Mouse (Mus musculus) lung, embryonic 16.5 days (tissue): ENCODE results near the gene Bcl2a1b. TPM values are rescaled to one million over a fixed set of nuclear protein-coding genes. Genes with fewer than 3 reads are reported as not detected.
"Not testable (repeated sequence)": the region's sequence is repeated elsewhere in the genome, so short reads cannot be mapped to it uniquely, and the experiment has no call there.

Experiments used
- ATAC-seq: fragments of 200-750 bp; cut with Nextera tagmentation; 2 replicates; pipeline ENCODE4 v1.8.0; 2017; ENCODE audit warnings: low read depth, mild to moderate bottlenecking, moderate library complexity
- H3K27ac ChIP-seq: fragments of 300-500 bp; sonication (generic); 2 replicates; pipeline ENCODE4 v1.5.1; 2014; ENCODE audit warnings: mild to moderate bottlenecking, control low read depth, low read length
- H3K27me3 ChIP-seq: fragments of 300-500 bp; sonication (generic); 2 replicates; pipeline ENCODE4 v1.6.1; 2014; ENCODE audit warnings: low read depth, low read length, mixed read lengths; ENCODE audit not compliant: control insufficient read depth, insufficient read depth
- H3K36me3 ChIP-seq: fragments of 300-500 bp; sonication (generic); 2 replicates; pipeline ENCODE4 v1.6.1; 2014; ENCODE audit warnings: low read length; ENCODE audit not compliant: control insufficient read depth, insufficient read depth
- H3K4me1 ChIP-seq: fragments of 300-500 bp; sonication (generic); replicated peaks from 2 replicates; pipeline ENCODE4 v1.6.1; 2014; ENCODE audit warnings: low read length, mixed read lengths; ENCODE audit not compliant: control insufficient read depth, insufficient read depth
- H3K4me2 ChIP-seq: fragments of 300-500 bp; sonication (generic); 2 replicates; pipeline ENCODE4 v1.6.1; 2014; ENCODE audit warnings: low read depth, low read length, control low read depth
- H3K4me3 ChIP-seq: fragments of 300-500 bp; sonication (generic); 2 replicates; pipeline ENCODE4 v1.5.1; 2014; ENCODE audit warnings: mild to moderate bottlenecking, low read length, control low read depth
- H3K9ac ChIP-seq: fragments of 300-500 bp; sonication (generic); 2 replicates; pipeline ENCODE4 v1.6.1; 2014; ENCODE audit warnings: low read length, control low read depth
- H3K9me3 ChIP-seq: fragments of 300-500 bp; sonication (generic); 2 replicates; pipeline ENCODE4 v1.6.1; 2016; ENCODE audit warnings: low read length; ENCODE audit not compliant: control insufficient read depth
- WGBS: fragments of 180-500 bp; shearing (Covaris S2); extraction: QIAGEN DNeasy Blood & Tissue Kit; methylation state at CpG from one replicate; pipeline ENCODE4 v1.1.7; 2014; 5-methylcytosine and 5-hydroxymethylcytosine counted together
- polyA plus RNA-seq: library from polyadenylated mRNA; unstranded; fragments of >200 nt; fragmentation: Nextera tagmentation; extraction: Ambion mirVana; gene quantifications from 2 replicates; pipeline ENCODE4 v1.2.1, GENCODE M21; 2015

The Bcl2a1b gene
- 11.2 and 12.7 TPM in 2 replicates for polyA plus RNA-seq

DNA sequence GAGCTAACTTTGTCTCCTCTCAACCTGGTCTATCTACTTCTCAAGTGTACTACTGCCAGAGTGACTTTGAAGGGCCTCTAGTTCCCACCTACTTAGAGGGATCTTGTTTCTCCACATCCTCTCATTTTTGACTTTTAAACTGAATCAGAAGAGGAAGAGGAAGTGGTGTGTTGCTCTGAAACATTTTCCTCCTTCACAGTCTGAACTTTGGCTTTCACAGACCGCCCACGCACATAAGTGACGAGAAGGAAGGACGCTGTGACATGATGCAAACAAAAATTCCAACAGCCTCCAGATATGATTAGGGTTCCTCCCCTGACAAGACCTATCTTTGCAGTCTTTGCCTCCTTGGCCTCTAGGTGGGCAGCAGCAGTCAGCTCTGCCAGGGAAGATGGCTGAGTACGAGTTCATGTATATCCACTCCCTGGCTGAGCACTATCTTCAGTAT, at the start of gene Bcl2a1b, which contains the start of gene Gm29094:
Gene Bcl2a1b, plus strand, starts transcription at position 241 of the 448 bp plus-strand sequence.
Gene Gm29094, plus strand, starts transcription at position 411 of the 448 bp plus-strand sequence.
- 33% methylated on average over 5 of the region's 5 CpGs for WGBS

DNA sequence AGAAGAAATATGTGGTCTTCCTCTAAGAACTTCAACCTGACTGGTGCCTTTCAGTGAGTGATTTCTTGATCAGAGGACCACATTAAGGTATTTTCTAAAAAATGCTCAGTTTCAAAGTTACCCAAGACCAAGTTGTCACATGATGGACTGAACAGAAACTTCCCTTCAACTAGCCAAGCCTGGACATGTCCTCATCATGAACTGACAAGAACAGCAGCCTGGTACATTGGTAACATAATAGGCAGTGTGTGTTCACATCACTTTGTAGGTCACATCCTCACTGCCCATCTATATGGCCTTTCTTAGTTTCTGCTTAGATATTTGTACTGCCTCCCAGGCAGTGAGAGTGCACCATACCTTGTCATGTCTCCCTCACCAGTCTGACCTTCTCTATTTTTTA, 26.5 kb upstream of the Bcl2a1b start:
- not testable (repeated sequence) for H3K4me2 ChIP-seq, H3K36me3 ChIP-seq, H3K4me1 ChIP-seq, ATAC-seq, H3K9ac ChIP-seq, H3K27ac ChIP-seq, H3K27me3 ChIP-seq, H3K4me3 ChIP-seq, H3K9me3 ChIP-seq

More for the DNA sequence above, at the start of gene Bcl2a1b, which contains the start of gene Gm29094:
- not testable (repeated sequence) for H3K4me3 ChIP-seq, H3K9ac ChIP-seq, H3K4me1 ChIP-seq, H3K4me2 ChIP-seq, H3K36me3 ChIP-seq, H3K27me3 ChIP-seq, H3K9me3 ChIP-seq
- peak within 1 kb of the TSS; percentile 50; the same call in 1 of the 2 replicates for H3K27ac ChIP-seq
- peak; percentile 67 for ATAC-seq

DNA sequence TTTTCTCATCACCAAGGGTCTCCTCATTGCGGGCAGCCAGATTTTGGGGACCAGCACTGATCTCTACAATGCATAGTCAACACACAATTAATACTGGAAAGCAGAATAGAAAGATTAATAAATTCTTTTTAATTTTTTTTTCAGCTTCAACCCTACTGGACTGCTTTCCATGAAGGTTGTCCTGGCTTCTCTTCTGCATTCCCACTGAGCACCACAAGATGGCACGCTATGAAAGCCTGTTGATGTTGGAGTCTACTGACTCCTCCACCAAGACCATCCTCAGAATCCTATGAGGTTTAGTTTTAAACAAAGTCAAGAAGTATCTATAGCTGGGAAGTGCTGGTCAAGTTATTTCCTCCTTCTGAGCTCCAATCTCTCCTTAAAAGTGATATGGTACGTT, 20.2 kb upstream of the Bcl2a1b start:
- not testable (repeated sequence) for H3K36me3 ChIP-seq, H3K27ac ChIP-seq, H3K4me1 ChIP-seq, H3K27me3 ChIP-seq, H3K9ac ChIP-seq, H3K4me3 ChIP-seq, H3K9me3 ChIP-seq, H3K4me2 ChIP-seq, ATAC-seq
- WGBS = 25% methylated on average over 2 of the region's 3 CpGs

DNA sequence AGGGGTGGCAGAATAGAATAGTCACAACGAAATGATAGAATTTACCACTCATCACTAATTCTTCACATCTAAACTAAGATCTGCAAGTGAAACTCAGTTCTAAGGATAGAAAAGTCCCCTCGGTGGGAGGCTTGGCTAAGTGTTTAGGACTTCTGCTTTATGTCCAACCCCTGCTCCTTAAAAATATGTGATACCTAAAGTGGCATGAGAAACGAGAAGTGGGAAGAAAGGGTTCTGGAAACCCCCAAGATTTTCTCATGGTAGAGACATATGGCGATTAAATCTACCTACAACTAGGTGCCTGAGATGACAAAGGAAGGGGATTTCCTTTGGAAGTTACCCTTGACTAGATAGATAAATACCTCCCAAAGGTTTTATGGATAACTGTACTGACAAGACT, 19.5 kb upstream of the Bcl2a1b start:
- ATAC-seq = not testable (repeated sequence)
- WGBS = 79% methylated on average over 2 of the region's 4 CpGs

DNA sequence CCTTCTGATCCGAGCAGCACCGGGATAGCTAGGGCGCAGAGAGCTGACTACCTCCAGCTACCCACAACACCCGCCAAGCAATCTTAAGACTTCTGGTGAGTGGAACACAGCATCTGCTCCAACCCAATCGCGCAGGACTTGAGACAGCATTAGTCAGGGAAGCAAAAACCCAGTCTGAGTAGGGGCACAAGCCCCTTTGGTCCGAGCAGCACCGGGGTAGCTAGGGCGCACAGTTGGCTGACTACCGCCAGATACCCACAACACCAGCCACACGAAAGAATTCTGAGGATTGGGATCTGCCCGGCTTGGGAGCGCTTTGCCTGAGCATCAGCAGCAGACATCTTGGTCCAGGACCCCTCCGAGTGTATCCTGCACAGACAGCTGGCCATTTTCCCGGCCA, 12.0 kb upstream of the Bcl2a1b start:
- ATAC-seq, H3K9ac ChIP-seq: not testable (repeated sequence)
- WGBS = 79% methylated on average over 15 of the region's 15 CpGs

More for the DNA sequence above, 19.5 kb upstream of the Bcl2a1b start:
- not testable (repeated sequence) for H3K9ac ChIP-seq, H3K36me3 ChIP-seq, H3K27ac ChIP-seq, H3K4me1 ChIP-seq, H3K4me2 ChIP-seq, H3K27me3 ChIP-seq, H3K9me3 ChIP-seq, H3K4me3 ChIP-seq

DNA sequence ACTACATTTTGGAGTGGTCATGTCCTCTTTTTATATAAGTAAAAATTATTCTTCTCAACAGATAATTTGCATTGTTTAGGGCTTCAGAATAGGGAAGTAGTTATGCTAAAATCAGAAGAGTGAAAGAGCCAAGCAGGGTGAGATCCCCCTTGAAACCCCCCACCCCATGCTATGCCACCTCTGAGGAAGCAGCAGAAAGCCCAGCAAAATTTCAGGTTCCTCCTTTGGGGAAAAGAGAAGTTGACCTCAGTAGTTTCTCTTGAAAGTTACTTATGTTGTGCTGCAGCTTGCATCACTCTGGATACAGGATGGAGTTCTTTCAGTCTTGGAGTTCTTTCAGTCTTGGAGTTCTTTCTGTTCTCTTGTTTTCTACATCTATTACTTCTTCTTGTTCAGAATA, 3.5 kb upstream of the Bcl2a1b start:
- H3K27ac ChIP-seq, H3K9ac ChIP-seq, H3K27me3 ChIP-seq, H3K36me3 ChIP-seq, H3K4me3 ChIP-seq, H3K4me2 ChIP-seq, ATAC-seq, H3K9me3 ChIP-seq, H3K4me1 ChIP-seq: not testable (repeated sequence)

More for the DNA sequence above, 12.0 kb upstream of the Bcl2a1b start:
- H3K27me3 ChIP-seq, H3K4me3 ChIP-seq, H3K27ac ChIP-seq, H3K9me3 ChIP-seq, H3K4me1 ChIP-seq, H3K36me3 ChIP-seq, H3K4me2 ChIP-seq: not testable (repeated sequence)

DNA sequence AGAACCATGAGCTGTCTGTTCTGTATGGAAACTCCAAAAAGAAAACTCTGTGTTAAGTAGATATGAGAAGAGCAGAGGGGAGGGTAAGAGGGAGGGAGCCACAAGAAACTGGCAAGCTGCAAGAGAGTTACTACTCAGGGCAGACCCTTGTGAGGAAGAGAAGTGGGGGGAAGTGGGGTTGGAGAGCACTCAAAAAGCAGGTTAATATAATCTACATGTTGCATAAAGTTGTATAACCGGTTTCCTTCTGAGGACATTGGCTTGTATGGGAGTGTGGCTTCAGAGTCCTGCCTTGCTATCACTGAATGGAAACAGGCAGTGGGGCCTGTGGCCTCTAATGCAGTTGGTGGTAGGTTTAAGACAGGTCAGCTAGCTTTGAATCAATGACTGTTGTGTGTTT, 1.5 kb upstream of the Bcl2a1b start:
- H3K27ac ChIP-seq, H3K4me1 ChIP-seq, H3K27me3 ChIP-seq, H3K9ac ChIP-seq, H3K4me2 ChIP-seq, H3K9me3 ChIP-seq, H3K36me3 ChIP-seq, H3K4me3 ChIP-seq: not testable (repeated sequence)
- ATAC-seq = peak; percentile 97
- 44% methylated on average over 1 of the region's 1 CpGs for WGBS

DNA sequence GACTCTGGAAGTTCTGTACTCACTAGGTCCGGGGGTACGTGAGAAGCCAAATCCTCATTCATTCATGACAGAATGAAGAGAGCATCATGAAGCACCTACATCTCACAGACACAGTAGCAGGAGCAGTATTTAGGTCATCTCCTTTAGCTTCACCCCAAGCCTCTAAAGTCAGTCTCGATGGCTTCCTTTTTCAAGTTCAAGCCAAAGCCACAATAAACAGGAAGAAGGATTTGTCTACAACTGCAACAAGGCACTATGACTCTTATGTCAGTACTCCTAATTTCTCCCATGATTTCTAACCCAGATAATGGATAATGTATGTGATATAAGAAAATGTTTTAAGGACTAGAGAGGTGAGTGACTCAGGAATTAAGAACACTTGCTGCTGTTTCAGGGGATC, 660 bp upstream of the Bcl2a1b start:
- not testable (repeated sequence) for H3K4me1 ChIP-seq, ATAC-seq, H3K9ac ChIP-seq, H3K36me3 ChIP-seq, H3K4me3 ChIP-seq, H3K9me3 ChIP-seq, H3K27me3 ChIP-seq, H3K27ac ChIP-seq, H3K4me2 ChIP-seq
- 54% methylated on average over 3 of the region's 3 CpGs for WGBS

DNA sequence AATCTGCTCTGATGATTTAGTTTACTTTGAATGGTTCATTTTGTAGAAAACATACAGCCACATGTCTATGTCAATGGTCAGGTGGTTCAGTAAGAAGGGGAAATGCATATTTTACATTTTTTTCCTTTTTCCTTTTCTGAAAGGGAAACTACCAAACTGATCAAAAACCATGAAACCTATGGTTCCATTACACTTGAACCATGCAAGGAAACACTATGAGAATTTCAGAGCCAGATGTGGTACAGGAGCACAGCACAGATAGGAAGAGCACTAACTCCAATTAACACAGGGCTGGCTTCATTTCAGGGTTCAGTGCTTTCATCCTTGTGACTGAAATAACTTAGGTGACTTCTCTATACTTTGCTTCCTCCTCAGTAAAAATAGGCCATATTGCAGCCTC, 3.2 kb downstream of the Bcl2a1b start:
- H3K9ac ChIP-seq, H3K27me3 ChIP-seq, H3K9me3 ChIP-seq, H3K4me3 ChIP-seq, H3K27ac ChIP-seq, ATAC-seq, H3K4me2 ChIP-seq, H3K4me1 ChIP-seq, H3K36me3 ChIP-seq: not testable (repeated sequence)

DNA sequence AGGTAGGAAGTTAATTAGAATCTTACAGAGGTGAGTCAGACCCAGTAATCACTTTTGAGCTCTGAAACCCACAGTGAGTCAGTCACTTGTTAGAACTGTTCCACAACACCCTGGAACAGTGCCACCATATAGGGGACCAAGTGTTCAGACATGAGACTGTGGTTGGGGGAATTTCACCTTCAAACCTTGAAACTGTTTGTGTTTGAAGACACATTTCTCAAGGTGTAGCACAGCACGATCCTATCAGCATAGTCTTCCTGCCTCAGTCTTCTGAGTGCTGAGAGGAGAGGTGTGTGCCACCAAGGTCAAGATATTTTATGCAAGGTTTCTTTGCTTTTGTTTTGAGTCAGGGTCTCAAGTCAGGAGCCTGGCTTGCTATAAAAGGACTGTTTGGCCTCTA, 9.9 kb downstream of the Bcl2a1b start:
- not testable (repeated sequence) for H3K36me3 ChIP-seq, H3K4me3 ChIP-seq, ATAC-seq, H3K27ac ChIP-seq, H3K9me3 ChIP-seq, H3K9ac ChIP-seq, H3K4me1 ChIP-seq, H3K4me2 ChIP-seq, H3K27me3 ChIP-seq
- 47% methylated on average over 1 of the region's 1 CpGs for WGBS
